Mouse (Mus musculus) liver, embryonic 12.5 days (tissue): ENCODE measurements around the gene Rit1. TPM values are rescaled to one million over a fixed set of nuclear protein-coding genes. Genes with fewer than 3 reads are reported as not detected.
A peak's percentile ranks its signal among the peaks of the same experiment; 100 is the strongest.
"Not testable (repeated sequence)": the region's sequence is repeated elsewhere in the genome, so short reads cannot be mapped to it uniquely, and the experiment has no call there.

Source experiments
- ATAC-seq: fragments of 200-750 bp; cut with Nextera tagmentation; 2 replicates; pipeline ENCODE4 v1.8.0; 2017; ENCODE audit warnings: moderate number of reproducible peaks, mild to moderate bottlenecking, moderate library complexity
- H3K27ac ChIP-seq: fragments of 300-500 bp; sonication (generic); 2 replicates; pipeline ENCODE4 v1.5.1; 2016; ENCODE audit warnings: mild to moderate bottlenecking
- H3K27me3 ChIP-seq: fragments of 300-500 bp; sonication (generic); replicated peaks from 2 replicates; pipeline ENCODE4 v1.6.1; 2016; ENCODE audit warnings: mild to moderate bottlenecking, moderate library complexity
- H3K36me3 ChIP-seq: fragments of 300-500 bp; sonication (generic); 2 replicates; pipeline ENCODE4 v1.6.1; 2016; ENCODE audit warnings: mild to moderate bottlenecking, moderate library complexity
- H3K4me1 ChIP-seq: fragments of 300-500 bp; sonication (generic); 2 replicates; pipeline ENCODE4 v1.6.1; 2016
- H3K4me2 ChIP-seq: fragments of 300-500 bp; sonication (generic); 2 replicates; pipeline ENCODE4 v1.6.1; 2016; ENCODE audit warnings: mild to moderate bottlenecking, moderate library complexity
- H3K4me3 ChIP-seq: fragments of 300-500 bp; sonication (generic); 2 replicates; pipeline ENCODE4 v1.5.1; 2016; ENCODE audit warnings: mild to moderate bottlenecking, moderate library complexity
- H3K9ac ChIP-seq: fragments of 300-500 bp; sonication (generic); 2 replicates; pipeline ENCODE4 v1.6.1; 2016; ENCODE audit warnings: mild to moderate bottlenecking, moderate library complexity
- H3K9me3 ChIP-seq: fragments of 300-500 bp; sonication (generic); replicated peaks from 2 replicates; pipeline ENCODE4 v1.6.1; 2016; ENCODE audit warnings: mild to moderate bottlenecking, moderate library complexity
- WGBS: fragments of 180-500 bp; shearing (Covaris S2); methylation state at CpG from one replicate; pipeline ENCODE4 v1.1.7; 2016; ENCODE audit not compliant: insufficient replicate concordance; 5-methylcytosine and 5-hydroxymethylcytosine counted together
- polyA plus RNA-seq: library from polyadenylated mRNA; unstranded; fragments of >200 nt; fragmentation: Nextera tagmentation; extraction: Ambion mirVana; gene quantifications from 2 replicates; pipeline ENCODE4 v1.2.1, GENCODE M21; 2016

Rit1 gene
- polyA plus RNA-seq, 1 experiment from 2014 or later = 36.0 TPM

GRCm38 (mm10) chr3:88698834-88699233 lies 17.8 kb upstream of the Rit1 start:
- no peak overlapping the region for H3K9ac ChIP-seq
- H3K4me3 ChIP-seq = no peak overlapping the region
- WGBS = 93% methylated on average over 6 of the region's 6 CpGs
- H3K27me3 ChIP-seq = no peaks in the 10 kb centered on the region
- peaks cover 96% of the 10 kb centered on the region for H3K36me3 ChIP-seq
- H3K4me1 ChIP-seq = no peaks in the 10 kb centered on the region
- H3K27ac ChIP-seq = no peak overlapping the region
- no peak for ATAC-seq
- no peaks in the 10 kb centered on the region for H3K9me3 ChIP-seq
- H3K4me2 ChIP-seq = no peak overlapping the region

- Histone ChIP-seq H3K36me3 (peaks cover 95% of the 10 kb centered on the region), H3K4me1 (no peaks in the 10 kb centered on the region), H3K9me3 (no peaks in the 10 kb centered on the region), H3K27me3 (no peaks in the 10 kb centered on the region), H3K4me3 (no peak overlapping the region), H3K9ac (no peak overlapping the region), H3K27ac (no peak overlapping the region), H3K4me2 (no peak overlapping the region)
- WGBS = 89% methylated on average over 3 of the region's 3 CpGs
- no peak for ATAC-seq
These were observed 16.4 kb upstream of the Rit1 start for GRCm38 (mm10) chr3:88700247-88700646.

GRCm38 (mm10) chr3:88701222-88701621 lies 15.4 kb upstream of the Rit1 start:
- Histone ChIP-seq H3K4me2 (no peak overlapping the region), H3K9me3 (no peaks in the 10 kb centered on the region), H3K27ac (no peak overlapping the region), H3K9ac (no peak overlapping the region), H3K27me3 (no peaks in the 10 kb centered on the region), H3K4me3 (no peak overlapping the region), H3K4me1 (no peaks in the 10 kb centered on the region), H3K36me3 (peaks cover 94% of the 10 kb centered on the region)
- no peak for ATAC-seq
- 85% methylated on average over 3 of the region's 3 CpGs for WGBS

GRCm38 (mm10) chr3:88713709-88714108 lies 2.9 kb upstream of the Rit1 start:
- Histone ChIP-seq H3K36me3 (peaks cover 68% of the 10 kb centered on the region), H3K9ac (no peak overlapping the region), H3K27ac (no peak overlapping the region), H3K4me2 (no peak overlapping the region), H3K4me1 (peaks cover 9% of the 10 kb centered on the region), H3K9me3 (no peaks in the 10 kb centered on the region), H3K27me3 (no peaks in the 10 kb centered on the region), H3K4me3 (no peak overlapping the region)
- ATAC-seq = no peak
- WGBS = 84% methylated on average over 4 of the region's 4 CpGs

- WGBS = 67% methylated on average over 2 of the region's 2 CpGs
- no peak for ATAC-seq
These were observed 1.9 kb upstream of the Rit1 start for GRCm38 (mm10) chr3:88714725-88715124.

GRCm38 (mm10) chr3:88715716-88716115 lies 922 bp upstream of the Rit1 start:
- H3K9me3 ChIP-seq, H3K9ac ChIP-seq, H3K27me3 ChIP-seq, H3K4me3 ChIP-seq, H3K4me2 ChIP-seq, H3K27ac ChIP-seq, ATAC-seq: not testable (repeated sequence)
- H3K36me3 ChIP-seq = peaks cover 68% of the 10 kb centered on the region
- peaks cover 23% of the 10 kb centered on the region for H3K4me1 ChIP-seq
- WGBS = 81% methylated on average over 5 of the region's 5 CpGs

More at GRCm38 (mm10) chr3:88714725-88715124, 1.9 kb upstream of the Rit1 start:
- peaks cover 68% of the 10 kb centered on the region for H3K36me3 ChIP-seq
- H3K9me3 ChIP-seq = no peaks in the 10 kb centered on the region
- H3K27ac ChIP-seq = peak overlapping the region; percentile 47; the same call in 1 of the 2 replicates
- H3K9ac ChIP-seq = no peak overlapping the region
- no peaks in the 10 kb centered on the region for H3K27me3 ChIP-seq
- H3K4me2 ChIP-seq = no peak overlapping the region
- H3K4me3 ChIP-seq = no peak overlapping the region
- H3K4me1 ChIP-seq = peaks cover 19% of the 10 kb centered on the region

GRCm38 (mm10) chr3:88717198-88717798 lies 660 bp downstream of the Rit1 start:
- Histone ChIP-seq H3K9ac (peak overlapping the region; percentile 80), H3K4me1 (peaks cover 23% of the 10 kb centered on the region), H3K4me2 (peak overlapping the region; percentile 73), H3K27ac (peak overlapping the region; percentile 92), H3K27me3 (no peaks in the 10 kb centered on the region), H3K4me3 (peak overlapping the region; percentile 84), H3K36me3 (peaks cover 67% of the 10 kb centered on the region), H3K9me3 (no peaks in the 10 kb centered on the region)
- ATAC-seq = peak; percentile 67
- WGBS = 7% methylated on average over 9 of the region's 9 CpGs

- 6% methylated on average over 1 of the region's 1 CpGs for WGBS
- H3K36me3 ChIP-seq = peaks cover 61% of the 10 kb centered on the region
- no peak for ATAC-seq
- H3K4me2 ChIP-seq = peak overlapping the region; percentile 73
- H3K27me3 ChIP-seq = no peaks in the 10 kb centered on the region
- peaks cover 23% of the 10 kb centered on the region for H3K4me1 ChIP-seq
- peak overlapping the region; percentile 81 for H3K27ac ChIP-seq
- peak overlapping the region; percentile 84 for H3K4me3 ChIP-seq
- no peaks in the 10 kb centered on the region for H3K9me3 ChIP-seq
- peak overlapping the region; percentile 80 for H3K9ac ChIP-seq
These were observed 1.2 kb downstream of the Rit1 start for GRCm38 (mm10) chr3:88717831-88718230.

- H3K9ac ChIP-seq = 0 out of 2 replicates have a peak overlapping the region, but pooled peaks have one; percentile 25
- H3K27me3 ChIP-seq = no peaks in the 10 kb centered on the region
- H3K4me1 ChIP-seq = peaks cover 23% of the 10 kb centered on the region
- 0 out of 2 replicates have a peak, but pooled peaks have one; percentile 3 for ATAC-seq
- peak overlapping the region; percentile 37; the same call in 1 of the 2 replicates for H3K27ac ChIP-seq
- peak overlapping the region; percentile 84 for H3K4me3 ChIP-seq
- WGBS = 76% methylated on average over 2 of the region's 2 CpGs
- H3K36me3 ChIP-seq = peaks cover 61% of the 10 kb centered on the region
- 0 out of 2 replicates have a peak, but pooled peaks cover 7% of the 10 kb centered on the region for H3K9me3 ChIP-seq
- H3K4me2 ChIP-seq = peak overlapping the region; percentile 73
These were observed 2.5 kb downstream of the Rit1 start for GRCm38 (mm10) chr3:88719098-88719497.

GRCm38 (mm10) chr3:88736556-88736955 lies 19.9 kb downstream of the Rit1 start:
- Histone ChIP-seq H3K27ac (no peak overlapping the region), H3K4me1 (no peaks in the 10 kb centered on the region), H3K27me3 (no peaks in the 10 kb centered on the region), H3K9ac (no peak overlapping the region), H3K4me3 (no peak overlapping the region), H3K4me2 (no peak overlapping the region), H3K9me3 (no peaks in the 10 kb centered on the region), H3K36me3 (peaks cover 5% of the 10 kb centered on the region)
- ATAC-seq = no peak
- WGBS = 56% methylated on average over 2 of the region's 2 CpGs

- Histone ChIP-seq H3K9ac (no peak overlapping the region), H3K4me2 (no peak overlapping the region), H3K9me3 (no peaks in the 10 kb centered on the region), H3K4me3 (no peak overlapping the region), H3K27me3 (no peaks in the 10 kb centered on the region), H3K27ac (no peak overlapping the region), H3K36me3 (no peaks in the 10 kb centered on the region), H3K4me1 (no peaks in the 10 kb centered on the region)
- 16% methylated on average over 3 of the region's 3 CpGs for WGBS
- no peak for ATAC-seq
These were observed 22.0 kb downstream of the Rit1 start for GRCm38 (mm10) chr3:88738641-88739040.

- ATAC-seq = no peak
- no peaks in the 10 kb centered on the region for H3K4me1 ChIP-seq
- no peaks in the 10 kb centered on the region for H3K36me3 ChIP-seq
- no peaks in the 10 kb centered on the region for H3K27me3 ChIP-seq
- 77% methylated on average over 3 of the region's 3 CpGs for WGBS
- no peak overlapping the region for H3K4me3 ChIP-seq
- H3K9me3 ChIP-seq = no peaks in the 10 kb centered on the region
- H3K27ac ChIP-seq = no peak overlapping the region
- H3K4me2 ChIP-seq = no peak overlapping the region
- no peak overlapping the region for H3K9ac ChIP-seq
These were observed 23.5 kb downstream of the Rit1 start for GRCm38 (mm10) chr3:88740147-88740546.

- Histone ChIP-seq H3K4me2 (no peak overlapping the region), H3K4me3 (no peak overlapping the region), H3K9ac (no peak overlapping the region), H3K4me1 (peaks cover 7% of the 10 kb centered on the region), H3K9me3 (no peaks in the 10 kb centered on the region), H3K27ac (no peak overlapping the region), H3K36me3 (no peaks in the 10 kb centered on the region), H3K27me3 (no peaks in the 10 kb centered on the region)
- WGBS = 75% methylated on average over 9 of the region's 9 CpGs
- no peak for ATAC-seq
These were observed 28.9 kb downstream of the Rit1 start for GRCm38 (mm10) chr3:88745534-88745933.
